Mouse (Mus musculus) cortical plate, adult 2 months (tissue): ENCODE results near the gene Esp31. TPM values are rescaled to one million over a fixed set of nuclear protein-coding genes. Genes with fewer than 3 reads are reported as not detected.

Experiments
- H3K27ac ChIP-seq: fragments of 200-500 bp; 2 replicates; pipeline ENCODE4 v1.5.1; 2012; ENCODE audit warnings: low read length, control low read depth, inconsistent platforms; ENCODE audit not compliant: insufficient read depth
- H3K4me1 ChIP-seq: fragments of 200-500 bp; 2 replicates; pipeline ENCODE4 v1.6.1; 2011; ENCODE audit warnings: low read length; ENCODE audit not compliant: control insufficient read depth, insufficient read depth
- H3K4me3 ChIP-seq: fragments of 200-500 bp; 2 replicates; pipeline ENCODE4 v1.5.1; 2011; ENCODE audit warnings: mild to moderate bottlenecking, low read length, control low read depth; ENCODE audit not compliant: insufficient read depth
- CTCF ChIP-seq: fragments of 200-500 bp; IDR thresholded peaks from 2 replicates; pipeline ENCODE4 v1.5.1; 2011; ENCODE audit warnings: mild to moderate bottlenecking, control low read depth, low read length; ENCODE audit not compliant: insufficient read depth; ENCODE audit errors: extremely low read depth
- POLR2A ChIP-seq: fragments of 200-500 bp; IDR thresholded peaks from 2 replicates; pipeline ENCODE4 v1.6.1; 2011; ENCODE audit warnings: mild to moderate bottlenecking, low read length, control low read depth; ENCODE audit not compliant: insufficient read depth; ENCODE audit errors: extremely low read depth
- polyA plus RNA-seq: library from polyadenylated mRNA; depleted of rRNA; stranded (reverse); fragments of >200 nt; gene quantifications from 2 replicates; pipeline ENCODE4 v1.2.3, GENCODE M21; 2012; rRNA removed

Esp31 gene
- not detected in 2 replicates for polyA plus RNA-seq

DNA sequence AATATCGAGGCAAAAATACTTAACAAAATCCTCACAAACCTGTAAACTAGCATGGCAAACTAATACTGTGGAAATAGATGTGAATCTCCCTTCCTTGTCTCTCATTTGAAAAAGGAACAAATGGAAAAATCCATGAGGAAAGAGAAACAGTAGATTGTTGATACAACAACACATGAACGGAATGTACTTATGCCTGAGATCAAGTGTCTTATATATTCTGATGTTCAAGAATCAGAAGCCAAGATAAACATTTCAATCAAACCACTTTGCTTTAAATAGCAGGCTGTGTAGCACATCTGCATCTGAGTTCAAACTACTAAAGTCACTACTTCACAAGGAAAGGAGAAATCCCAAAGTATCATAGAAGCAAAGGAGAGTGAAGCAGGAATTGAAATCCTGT lies at the start of gene Esp31:
Esp31 (plus strand) TSS at position 301 of the 400 bp plus-strand sequence.
- no peak within 1 kb of the TSS for H3K4me3 ChIP-seq
- H3K4me1 ChIP-seq: no peaks in the 10 kb centered on the region
- H3K27ac ChIP-seq: no peak within 1 kb of the TSS
- TF ChIP-seq CTCF (no peak), POLR2A (no peak)

Other genes starting within 250 kb of the Esp31 start
- not detected in 2 replicates for gene Esp36, start 219.3 kb upstream of the Esp31 start, polyA plus RNA-seq
- gene Esp34, start 85.3 kb upstream of the Esp31 start, polyA plus RNA-seq: not detected in 2 replicates